Mouse (Mus musculus) forebrain, embryonic 15.5 days (tissue): ENCODE data around the gene Eepd1. TPM values are rescaled to one million over a fixed set of nuclear protein-coding genes. Genes with fewer than 3 reads are reported as not detected.
A peak's percentile ranks its signal among the peaks of the same experiment; 100 is the strongest.
"Not testable (repeated sequence)": the region's sequence is repeated elsewhere in the genome, so short reads cannot be mapped to it uniquely, and the experiment has no call there.

Experiments
- ATAC-seq: fragments of 200-750 bp; cut with Nextera tagmentation; replicated peaks from 2 replicates; pipeline ENCODE4 v1.8.0; 2017; ENCODE audit warnings: mild to moderate bottlenecking, moderate TSS enrichment, moderate library complexity
- H3K27ac ChIP-seq: fragments of 300-500 bp; sonication (generic); replicated peaks from 2 replicates; pipeline ENCODE4 v1.5.1; 2015; ENCODE audit warnings: mild to moderate bottlenecking, inconsistent platforms
- H3K27me3 ChIP-seq: fragments of 300-500 bp; sonication (generic); 2 replicates; pipeline ENCODE4 v1.6.1; 2015; ENCODE audit warnings: inconsistent platforms
- H3K36me3 ChIP-seq: fragments of 300-500 bp; sonication (generic); 2 replicates; pipeline ENCODE4 v1.6.1; 2015; ENCODE audit warnings: mild to moderate bottlenecking, inconsistent platforms
- H3K4me1 ChIP-seq: fragments of 300-500 bp; sonication (generic); 2 replicates; pipeline ENCODE4 v1.6.1; 2015; ENCODE audit warnings: inconsistent platforms
- H3K4me2 ChIP-seq: fragments of 300-500 bp; sonication (generic); replicated peaks from 2 replicates; pipeline ENCODE4 v1.6.1; 2015; ENCODE audit warnings: mild to moderate bottlenecking, inconsistent platforms
- H3K4me3 ChIP-seq: fragments of 300-500 bp; sonication (generic); 2 replicates; pipeline ENCODE4 v1.5.1; 2015; ENCODE audit warnings: mild to moderate bottlenecking, inconsistent platforms
- H3K9ac ChIP-seq: fragments of 300-500 bp; sonication (generic); replicated peaks from 2 replicates; pipeline ENCODE4 v1.6.1; 2015; ENCODE audit warnings: mild to moderate bottlenecking, inconsistent platforms
- H3K9me3 ChIP-seq: fragments of 300-500 bp; sonication (generic); 2 replicates; pipeline ENCODE4 v1.6.1; 2016; ENCODE audit warnings: inconsistent platforms
- WGBS: fragments of 180-500 bp; shearing (Covaris S2); methylation state at CpG from one replicate; pipeline ENCODE4 v1.1.7; 2015; ENCODE audit warnings: mixed read lengths; 5-methylcytosine and 5-hydroxymethylcytosine counted together
- polyA plus RNA-seq: library from polyadenylated mRNA; unstranded; fragments of >200 nt; fragmentation: Nextera tagmentation; extraction: Ambion mirVana; gene quantifications from 2 replicates; pipeline ENCODE4 v1.2.1, GENCODE M21; 2015

The Eepd1 gene
- polyA plus RNA-seq, result 13.5 and 14.2 TPM in 2 replicates

DNA sequence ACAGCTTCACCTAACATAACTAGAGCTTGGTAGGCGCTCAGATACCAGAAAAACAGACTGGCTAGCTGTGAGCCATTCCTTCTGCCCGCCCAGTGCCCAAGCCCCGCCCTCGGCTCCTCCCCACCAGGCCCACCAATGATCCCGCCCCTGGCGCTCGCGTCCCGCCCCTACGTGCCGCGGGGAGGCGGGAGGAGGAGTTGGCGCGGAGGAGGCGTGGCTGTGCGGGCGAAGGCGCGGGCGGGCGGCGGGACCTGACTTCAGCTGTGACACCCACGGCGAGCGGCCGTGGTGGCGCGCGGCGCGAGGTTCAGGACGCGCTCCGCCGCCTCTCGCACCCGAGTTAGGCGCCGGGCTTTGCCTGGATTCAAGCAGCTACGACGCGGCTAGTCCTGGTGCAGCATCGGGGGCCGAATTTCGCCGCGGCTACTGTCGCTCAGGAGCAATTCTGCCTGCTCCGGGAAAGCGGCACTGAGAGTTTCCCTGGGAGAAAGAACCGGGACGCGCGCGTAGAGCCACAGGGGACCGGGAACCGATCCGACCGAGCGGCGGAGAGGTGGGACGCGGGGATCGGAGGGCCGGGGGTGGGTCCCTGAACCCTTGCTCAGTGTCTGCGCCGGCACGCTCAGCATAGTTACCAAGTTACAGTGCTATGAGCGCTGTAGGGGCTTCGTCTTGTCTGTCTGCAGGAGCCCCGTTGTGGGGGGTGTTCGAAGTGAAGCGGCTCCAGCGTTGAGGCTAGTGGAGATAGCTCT lies at the start of gene Eepd1:
Eepd1 (plus strand) TSS at position 204 of the 752 bp plus-strand sequence.
- peak within 1 kb of the TSS; percentile 73 for H3K27ac ChIP-seq
- H3K4me1 ChIP-seq, result peaks cover 30% of the 10 kb centered on the region
- peak; percentile 98 for ATAC-seq
- peak within 1 kb of the TSS; percentile 75 for H3K4me3 ChIP-seq
- H3K9me3 ChIP-seq, result no peaks in the 10 kb centered on the region
- peak within 1 kb of the TSS; percentile 73 for H3K4me2 ChIP-seq
- peak within 1 kb of the TSS; percentile 65 for H3K9ac ChIP-seq
- no peaks in the 10 kb centered on the region for H3K27me3 ChIP-seq
- under 1% methylated on average over 75 of the region's 75 CpGs for WGBS
- H3K36me3 ChIP-seq, result no peaks in the 10 kb centered on the region

DNA sequence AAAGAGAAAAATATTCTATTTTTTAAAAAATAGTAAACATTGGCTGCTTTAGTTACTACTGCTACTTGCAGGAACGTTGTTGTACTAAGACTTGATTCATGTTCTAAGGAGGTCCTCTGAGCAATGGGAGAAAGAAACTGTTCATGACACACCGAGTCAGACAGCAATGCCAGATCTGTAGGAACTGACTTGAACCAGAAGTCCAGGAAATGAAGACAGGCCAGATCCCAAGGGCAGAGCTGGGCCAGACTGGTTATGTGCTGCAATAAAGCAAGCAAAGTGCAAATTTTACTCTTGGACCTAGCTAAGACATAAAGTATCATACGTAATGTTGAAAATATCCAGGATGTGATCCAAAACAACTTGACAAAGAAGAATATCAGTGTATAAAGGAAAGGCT lies 42.5 kb upstream of the Eepd1 start:
- no peak overlapping the region for H3K4me2 ChIP-seq
- H3K9ac ChIP-seq, result no peak overlapping the region
- H3K36me3 ChIP-seq, result no peaks in the 10 kb centered on the region
- H3K27ac ChIP-seq, result no peak overlapping the region
- H3K27me3 ChIP-seq, result no peaks in the 10 kb centered on the region
- no peak for ATAC-seq
- no peaks in the 10 kb centered on the region for H3K4me1 ChIP-seq
- H3K4me3 ChIP-seq, result no peak overlapping the region
- 92% methylated on average over 3 of the region's 3 CpGs for WGBS
- peaks cover 3% of the 10 kb centered on the region; the same call in 1 of the 2 replicates for H3K9me3 ChIP-seq

DNA sequence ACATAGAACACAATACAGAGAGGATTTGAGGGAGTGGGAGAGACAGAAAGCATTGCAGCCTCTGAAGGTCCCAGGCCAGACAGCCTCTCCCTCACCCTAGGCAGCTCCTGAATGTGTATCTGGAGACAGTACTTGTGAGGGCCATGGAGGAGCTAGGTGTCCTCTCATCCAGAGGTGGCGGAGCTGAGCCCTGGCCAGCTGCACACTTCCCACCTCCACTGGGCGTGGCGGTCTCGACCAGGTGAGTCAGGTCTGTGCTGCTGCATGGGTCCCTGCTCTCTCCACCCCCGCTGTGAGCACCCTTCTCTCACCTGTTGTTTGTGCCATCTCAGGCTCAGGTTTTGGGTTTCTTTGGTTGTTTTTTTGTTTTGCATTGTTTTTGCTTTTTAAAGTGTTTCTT lies 41.3 kb upstream of the Eepd1 start:
- WGBS, result 88% methylated on average over 5 of the region's 5 CpGs
- H3K36me3 ChIP-seq, ATAC-seq, H3K4me2 ChIP-seq, H3K27ac ChIP-seq, H3K4me3 ChIP-seq, H3K9ac ChIP-seq, H3K9me3 ChIP-seq, H3K27me3 ChIP-seq, H3K4me1 ChIP-seq: not testable (repeated sequence)

DNA sequence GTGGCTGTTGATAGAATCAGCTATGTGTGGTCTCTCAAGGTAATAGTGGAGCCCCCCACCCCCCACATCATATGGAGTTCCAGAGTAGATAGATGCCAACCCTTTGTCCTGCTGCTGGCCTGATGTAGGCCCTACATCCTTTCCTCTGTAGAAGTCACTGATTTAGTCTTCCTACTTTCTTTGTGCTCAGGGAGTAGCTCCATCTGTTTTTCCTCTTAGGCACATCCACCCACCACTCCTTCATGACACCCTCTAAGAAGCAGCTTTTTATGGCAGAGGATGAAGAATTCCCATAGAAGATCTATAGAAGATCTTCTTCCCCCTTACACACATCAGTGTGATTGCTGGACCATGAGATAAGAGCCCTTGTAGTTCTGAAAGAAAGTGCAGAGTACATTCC lies 39.3 kb upstream of the Eepd1 start:
- Histone ChIP-seq H3K9me3 (peaks cover 3% of the 10 kb centered on the region; the same call in 1 of the 2 replicates), H3K27me3 (no peaks in the 10 kb centered on the region), H3K4me1 (no peaks in the 10 kb centered on the region), H3K4me3 (no peak overlapping the region), H3K27ac (no peak overlapping the region), H3K9ac (no peak overlapping the region), H3K36me3 (no peaks in the 10 kb centered on the region), H3K4me2 (no peak overlapping the region)
- no peak for ATAC-seq

DNA sequence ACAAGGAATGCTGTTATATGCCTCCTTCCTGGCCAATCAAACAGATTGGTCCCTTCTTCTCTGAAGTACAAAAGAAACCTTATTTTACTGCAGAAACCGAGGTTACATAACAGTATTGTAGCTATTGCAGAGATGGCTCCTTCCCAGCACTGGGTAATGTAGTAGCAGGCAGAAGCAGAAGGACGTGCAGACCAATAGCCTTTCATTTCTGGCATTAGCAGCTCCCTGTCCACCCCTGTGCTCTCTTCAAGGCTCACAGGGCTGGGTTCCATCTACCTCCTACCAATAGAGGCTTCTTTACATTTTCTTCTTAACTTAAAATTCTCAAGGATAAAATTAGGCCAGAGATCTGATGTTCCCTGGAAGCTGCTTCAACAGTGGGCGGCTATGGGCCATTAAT lies 38.3 kb upstream of the Eepd1 start:
- no peaks in the 10 kb centered on the region for H3K4me1 ChIP-seq
- no peaks in the 10 kb centered on the region for H3K27me3 ChIP-seq
- WGBS, result 84% methylated on average over 3 of the region's 3 CpGs

DNA sequence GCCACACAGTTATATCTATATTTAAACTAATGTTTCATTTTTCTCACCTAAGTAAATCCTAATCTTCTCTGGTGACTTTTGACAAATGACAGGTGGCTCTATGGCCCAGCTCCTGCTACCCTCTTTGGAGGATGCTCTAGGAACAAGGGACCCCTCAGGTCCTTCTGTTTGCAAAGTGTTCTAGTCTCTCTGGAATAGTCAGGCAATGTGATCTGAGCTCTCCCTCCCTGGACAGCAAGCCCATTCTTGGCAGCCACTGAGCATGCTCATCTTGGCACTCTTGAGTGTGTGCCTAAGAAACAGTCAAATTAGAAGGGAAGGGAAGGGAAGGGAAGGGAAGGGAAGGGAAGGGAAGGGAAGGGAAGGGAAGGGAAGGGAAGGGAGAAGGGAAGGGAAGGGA lies 37.8 kb upstream of the Eepd1 start:
- peaks cover 3% of the 10 kb centered on the region; the same call in 1 of the 2 replicates for H3K9me3 ChIP-seq
- H3K4me2 ChIP-seq, result no peak overlapping the region
- no peaks in the 10 kb centered on the region for H3K27me3 ChIP-seq
- H3K4me1 ChIP-seq, result no peaks in the 10 kb centered on the region
- H3K36me3 ChIP-seq, result no peaks in the 10 kb centered on the region
- no peak for ATAC-seq
- H3K9ac ChIP-seq, result no peak overlapping the region
- no peak overlapping the region for H3K4me3 ChIP-seq
- no peak overlapping the region for H3K27ac ChIP-seq

More for the DNA sequence above, 38.3 kb upstream of the Eepd1 start:
- no peaks in the 10 kb centered on the region for H3K36me3 ChIP-seq
- H3K9me3 ChIP-seq, result peaks cover 3% of the 10 kb centered on the region; the same call in 1 of the 2 replicates
- no peak overlapping the region for H3K4me3 ChIP-seq
- no peak overlapping the region for H3K27ac ChIP-seq
- ATAC-seq, result no peak
- no peak overlapping the region for H3K9ac ChIP-seq
- no peak overlapping the region for H3K4me2 ChIP-seq

DNA sequence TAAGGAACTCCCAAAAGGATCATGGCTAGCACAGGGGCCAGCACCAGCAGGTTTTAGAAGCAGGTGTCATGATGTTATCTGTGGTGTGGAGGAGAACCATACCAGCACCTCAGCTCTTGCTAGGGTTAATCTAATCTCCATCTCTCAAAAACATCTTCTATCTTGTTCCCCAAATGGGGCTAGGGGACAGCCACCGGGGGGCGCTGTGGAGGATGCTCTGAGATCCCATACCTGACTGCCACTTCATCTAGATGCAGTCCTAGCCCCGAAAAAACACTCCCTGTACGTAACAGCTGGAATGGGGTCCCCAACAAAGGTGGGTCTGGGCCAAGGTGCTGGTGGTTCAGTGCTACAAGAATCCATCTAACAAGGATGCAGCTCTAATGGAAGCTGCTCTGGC lies 31.0 kb upstream of the Eepd1 start:
- H3K4me2 ChIP-seq, result no peak overlapping the region
- H3K36me3 ChIP-seq, result no peaks in the 10 kb centered on the region
- H3K9ac ChIP-seq, result no peak overlapping the region
- no peak for ATAC-seq
- no peaks in the 10 kb centered on the region for H3K9me3 ChIP-seq
- H3K4me3 ChIP-seq, result no peak overlapping the region
- no peaks in the 10 kb centered on the region for H3K27me3 ChIP-seq
- H3K4me1 ChIP-seq, result no peaks in the 10 kb centered on the region
- 60% methylated on average over 4 of the region's 4 CpGs for WGBS
- no peak overlapping the region for H3K27ac ChIP-seq

DNA sequence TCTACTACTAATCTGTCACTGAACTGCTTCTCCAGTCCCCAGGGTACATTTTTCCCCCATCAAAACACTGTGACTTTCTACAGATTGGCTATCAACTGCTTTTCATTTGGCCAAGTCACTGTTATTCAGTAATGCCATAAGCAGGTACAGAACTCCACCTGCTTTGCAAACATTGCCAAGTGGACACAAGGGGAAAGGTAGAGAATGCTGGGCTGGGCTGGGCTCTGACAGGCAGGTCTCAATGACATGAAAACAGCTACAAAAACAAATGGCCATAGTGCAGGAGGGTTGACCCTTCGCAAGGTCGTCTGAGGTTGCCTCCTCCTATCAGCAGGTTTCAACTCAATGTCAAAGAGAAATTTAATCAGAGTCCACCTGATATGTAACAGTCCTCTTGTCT lies 26.3 kb upstream of the Eepd1 start:
- 97% methylated on average over 2 of the region's 2 CpGs for WGBS
- no peaks in the 10 kb centered on the region for H3K9me3 ChIP-seq
- no peak overlapping the region for H3K9ac ChIP-seq
- H3K4me2 ChIP-seq, result no peak overlapping the region
- no peaks in the 10 kb centered on the region for H3K27me3 ChIP-seq
- H3K4me1 ChIP-seq, result no peaks in the 10 kb centered on the region
- ATAC-seq, result no peak
- H3K36me3 ChIP-seq, result no peaks in the 10 kb centered on the region
- no peak overlapping the region for H3K4me3 ChIP-seq
- no peak overlapping the region for H3K27ac ChIP-seq

DNA sequence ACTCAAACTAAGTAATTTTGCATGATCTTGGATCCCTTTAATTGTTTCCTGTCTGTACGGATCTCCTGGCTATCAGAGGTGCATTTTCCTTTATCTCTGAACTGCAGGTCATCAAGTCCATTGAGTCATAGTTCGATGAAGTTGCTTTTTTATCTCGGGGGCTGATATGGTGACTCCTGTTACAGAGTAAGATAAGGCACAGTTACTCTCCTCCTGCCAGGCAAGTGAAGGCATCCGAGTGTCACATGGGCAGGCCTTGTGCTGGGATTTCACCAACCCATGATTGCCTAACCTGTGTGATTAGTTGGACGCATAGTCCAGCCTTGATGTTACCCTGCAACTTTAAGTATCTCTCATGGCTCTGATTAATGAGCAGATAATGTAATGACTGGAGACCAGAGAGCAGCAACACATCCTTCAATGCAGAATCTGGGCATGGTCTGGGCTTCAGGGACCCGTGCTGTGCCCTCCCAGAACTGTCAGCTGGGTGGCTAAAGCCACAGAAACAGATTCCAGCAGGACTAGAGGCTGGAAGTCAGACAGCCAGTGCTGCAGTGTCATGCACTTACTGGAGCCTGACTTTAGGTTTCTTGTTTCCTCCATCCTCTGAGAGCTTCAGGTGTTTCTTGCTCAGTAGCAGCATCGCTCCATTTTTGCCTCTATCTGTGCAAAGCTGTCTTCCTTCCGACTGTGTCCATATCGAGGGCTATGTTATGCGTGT lies 20.4 kb upstream of the Eepd1 start:
- no peaks in the 10 kb centered on the region for H3K36me3 ChIP-seq
- no peak overlapping the region for H3K9ac ChIP-seq
- no peaks in the 10 kb centered on the region for H3K9me3 ChIP-seq
- no peak overlapping the region for H3K27ac ChIP-seq
- WGBS, result 91% methylated on average over 10 of the region's 10 CpGs
- no peaks in the 10 kb centered on the region for H3K4me1 ChIP-seq
- H3K4me2 ChIP-seq, result no peak overlapping the region
- H3K27me3 ChIP-seq, result no peaks in the 10 kb centered on the region
- no peak for ATAC-seq
- H3K4me3 ChIP-seq, result no peak overlapping the region

DNA sequence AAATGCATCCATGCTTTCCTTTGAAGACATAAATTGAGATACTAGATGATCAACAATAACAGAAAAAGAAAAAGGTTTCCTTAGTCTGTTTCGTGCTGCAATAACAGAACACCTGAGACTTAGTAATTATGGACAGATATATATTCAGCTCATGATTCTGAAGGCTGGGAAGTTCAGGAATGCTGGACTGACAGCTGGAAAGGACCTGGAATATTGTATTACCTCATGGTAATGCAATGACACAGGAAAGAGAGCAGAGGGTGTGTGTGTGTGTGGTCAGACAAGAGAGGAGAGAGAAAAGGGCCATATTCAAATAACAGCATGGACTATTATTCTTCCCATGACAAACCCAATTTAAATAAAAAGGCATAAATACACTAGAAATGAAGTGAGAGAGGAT lies 17.0 kb upstream of the Eepd1 start:
- 79% methylated on average over 1 of the region's 1 CpGs for WGBS
- no peaks in the 10 kb centered on the region for H3K9me3 ChIP-seq
- no peaks in the 10 kb centered on the region for H3K4me1 ChIP-seq
- no peaks in the 10 kb centered on the region for H3K27me3 ChIP-seq
- H3K4me2 ChIP-seq, result no peak overlapping the region
- no peak overlapping the region for H3K9ac ChIP-seq
- no peaks in the 10 kb centered on the region for H3K36me3 ChIP-seq
- ATAC-seq, result no peak
- H3K4me3 ChIP-seq, result no peak overlapping the region
- no peak overlapping the region for H3K27ac ChIP-seq

DNA sequence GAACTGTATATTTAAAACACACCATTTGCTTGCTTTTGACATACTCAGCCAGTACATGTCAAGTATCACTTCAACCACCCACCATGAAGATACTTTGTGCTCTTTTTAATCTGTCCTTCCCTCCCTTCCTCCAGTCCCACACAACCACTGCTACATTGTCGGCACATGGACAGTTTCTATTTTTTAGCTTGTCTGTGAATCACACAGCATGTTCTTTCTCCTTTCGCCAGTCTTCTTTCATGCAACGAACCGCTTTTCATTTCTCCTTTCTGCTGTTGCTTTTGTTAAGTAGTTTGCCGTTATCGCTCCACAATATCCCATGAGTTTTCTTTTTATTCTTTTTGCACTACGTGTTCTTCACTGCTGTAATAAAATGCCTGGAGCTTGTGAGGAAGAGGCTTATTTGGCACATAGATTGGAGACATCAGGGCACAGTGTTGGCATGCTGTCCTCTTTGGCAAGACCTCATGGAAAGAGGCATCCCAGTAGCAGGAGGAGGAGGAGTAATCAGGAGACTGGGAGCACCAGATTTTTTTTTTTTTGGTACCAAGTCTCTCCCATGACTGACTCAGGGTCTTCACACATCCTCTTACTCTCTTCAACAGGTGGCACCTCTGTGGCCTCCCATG lies 1.8 kb upstream of the Eepd1 start:
- no peak for ATAC-seq
- H3K36me3 ChIP-seq, result no peaks in the 10 kb centered on the region
- H3K4me2 ChIP-seq, result no peak overlapping the region
- H3K4me1 ChIP-seq, result peaks cover 16% of the 10 kb centered on the region
- no peaks in the 10 kb centered on the region for H3K9me3 ChIP-seq
- no peak overlapping the region for H3K9ac ChIP-seq
- H3K4me3 ChIP-seq, result no peak overlapping the region
- WGBS, result 85% methylated on average over 7 of the region's 7 CpGs
- H3K27me3 ChIP-seq, result no peaks in the 10 kb centered on the region
- H3K27ac ChIP-seq, result no peak overlapping the region

DNA sequence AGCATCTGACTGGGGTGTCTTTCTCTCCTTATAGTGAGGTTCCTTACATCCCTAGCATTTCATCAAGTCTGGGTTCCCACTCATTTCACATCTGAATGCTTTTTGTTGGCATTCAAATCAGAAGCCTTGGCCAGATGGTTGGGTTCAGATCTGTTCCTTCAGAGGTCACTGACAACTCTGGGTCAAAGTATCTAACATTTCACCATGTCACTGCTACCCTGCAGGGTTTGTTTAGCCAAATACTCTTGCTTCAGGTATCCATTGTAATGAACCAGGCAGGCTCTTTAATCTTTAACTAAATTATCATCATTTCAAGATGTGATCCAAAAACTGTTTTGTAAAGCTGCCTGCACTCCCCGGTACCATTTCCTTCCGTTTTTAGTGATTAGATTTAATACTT lies 671 bp upstream of the Eepd1 start:
- Histone ChIP-seq H3K4me2 (no peak overlapping the region), H3K4me3 (no peak overlapping the region; the same call in 1 of the 2 replicates), H3K9ac (no peak overlapping the region), H3K4me1 (peaks cover 21% of the 10 kb centered on the region), H3K9me3 (no peaks in the 10 kb centered on the region), H3K27me3 (no peaks in the 10 kb centered on the region), H3K36me3 (no peaks in the 10 kb centered on the region), H3K27ac (no peak overlapping the region)
- WGBS, result 94% methylated on average over 2 of the region's 2 CpGs
- no peak for ATAC-seq
